Mouse (Mus musculus): ENCODE results near the gene Ncoa5.

DNA sequence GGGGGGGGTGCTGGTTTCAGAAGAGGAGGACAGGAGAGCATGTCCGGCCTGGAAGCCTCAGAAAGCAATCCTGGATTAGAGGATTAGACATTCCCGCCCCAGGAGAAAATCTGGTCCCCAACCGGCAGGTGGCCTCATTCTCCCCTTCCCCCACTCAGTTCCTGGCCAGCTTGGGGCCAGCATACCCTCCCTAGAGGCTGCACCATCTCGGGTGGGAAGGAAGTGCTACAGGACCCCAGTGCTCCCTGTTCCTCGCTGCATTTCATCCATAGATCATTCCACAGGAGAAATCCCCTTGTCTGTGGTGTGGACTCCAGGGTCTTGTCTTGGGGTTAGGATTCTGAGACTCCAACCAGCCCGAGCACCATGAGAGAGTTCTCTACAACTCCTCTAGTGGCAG lies 67.5 kb downstream of the Ncoa5 start:
- TF ChIP-seq CTCF (IDR thresholded peaks at IDR 0.05; ENCODE audit: extremely low read depth, insufficient read depth, insufficient read length, insufficient replicate concordance) (no peak), POLR2A (IDR thresholded peaks at IDR 0.05; ENCODE audit: low read depth, low read length) (no peak)
